Mouse (Mus musculus) MEL (cell line): ENCODE results near the gene Hnf1b.

ENCODE experiments used
- CTCF ChIP-seq, 3 experiments: IDR thresholded peaks in 2 of 3; conservative IDR thresholded peaks in 1 of 3; 2 replicates each; pipeline ENCODE4 v1.5.1; 2011 to 2012; ENCODE audit warnings: low read length in 3 of 3, low read depth in 2 of 3, mild to moderate bottlenecking in 2 of 3, improper control_type of control experiment in 1 of 3, inconsistent platforms in 1 of 3, mixed read lengths in 1 of 3, moderate library complexity in 1 of 3; ENCODE audit not compliant: control insufficient read depth in 1 of 3, insufficient read depth in 1 of 3, poor library complexity in 1 of 3, severe bottlenecking in 1 of 3
- E2F4 ChIP-seq: IDR thresholded peaks from 2 replicates; pipeline ENCODE4 v1.6.1; 2011; ENCODE audit warnings: low read depth, low read length, improper control_type of control experiment, borderline replicate concordance
- EP300 ChIP-seq, 2 experiments: IDR thresholded peaks; 2 replicates each; pipeline ENCODE4 v1.6.1; 2011; ENCODE audit warnings: improper control_type of control experiment in 2 of 2, low read length in 2 of 2, low read depth in 1 of 2, mild to moderate bottlenecking in 1 of 2
- ETS1 ChIP-seq: IDR thresholded peaks from 2 replicates; pipeline ENCODE4 v1.6.1; 2012; ENCODE audit warnings: low read depth, mild to moderate bottlenecking, inconsistent platforms, low read length, improper control_type of control experiment, moderate library complexity
- KAT2A ChIP-seq: conservative IDR thresholded peaks from 2 replicates; pipeline ENCODE4 v1.6.1; 2012; ENCODE audit warnings: low read depth, low read length, improper control_type of control experiment, inconsistent platforms
- NRF1 ChIP-seq: IDR thresholded peaks from 2 replicates; pipeline ENCODE4 v1.6.1; 2014; ENCODE audit warnings: low read depth, mild to moderate bottlenecking, inconsistent platforms, low read length, improper control_type of control experiment, moderate library complexity; ENCODE audit not compliant: poor library complexity, insufficient read depth, severe bottlenecking
- RAD21 ChIP-seq: IDR thresholded peaks from 2 replicates; pipeline ENCODE4 v1.6.1; 2011; ENCODE audit warnings: mild to moderate bottlenecking, low read depth, low read length, improper control_type of control experiment
- TAL1 ChIP-seq: IDR thresholded peaks from 2 replicates; pipeline ENCODE4 v1.6.1; 2012; ENCODE audit warnings: mild to moderate bottlenecking, inconsistent platforms, low read length, moderate library complexity, mixed read lengths
- UBTF ChIP-seq: IDR thresholded peaks from 2 replicates; pipeline ENCODE4 v1.6.1; 2012; ENCODE audit warnings: low read depth, mild to moderate bottlenecking, inconsistent platforms, low read length, improper control_type of control experiment, moderate library complexity, borderline replicate concordance; ENCODE audit not compliant: insufficient read depth

- TF ChIP-seq CTCF (IDR thresholded peaks at IDR 0.05 in 2 of 3, conservative IDR thresholded peaks at IDR 0.05 in 1 of 3; ENCODE audit: control insufficient read depth in 1 of 3, insufficient read depth in 1 of 3, low read depth in 2 of 3, low read length in 3 of 3, poor library complexity in 1 of 3, severe bottlenecking in 1 of 3) (no peak), EP300 (IDR thresholded peaks at IDR 0.05; ENCODE audit: low read depth in 1 of 2, low read length in 2 of 2) (no peak), UBTF (no peak), ETS1 (no peak), TAL1 (no peak), RAD21 (no peak), NRF1 (no peak), E2F4 (no peak), KAT2A (no peak)
Measured at GRCm38 (mm10) chr11:83873509-83873908, 23.6 kb downstream of the Hnf1b start.
